ENCODE assay signal across 14 mouse cellular contexts in the genomic region with DNA sequence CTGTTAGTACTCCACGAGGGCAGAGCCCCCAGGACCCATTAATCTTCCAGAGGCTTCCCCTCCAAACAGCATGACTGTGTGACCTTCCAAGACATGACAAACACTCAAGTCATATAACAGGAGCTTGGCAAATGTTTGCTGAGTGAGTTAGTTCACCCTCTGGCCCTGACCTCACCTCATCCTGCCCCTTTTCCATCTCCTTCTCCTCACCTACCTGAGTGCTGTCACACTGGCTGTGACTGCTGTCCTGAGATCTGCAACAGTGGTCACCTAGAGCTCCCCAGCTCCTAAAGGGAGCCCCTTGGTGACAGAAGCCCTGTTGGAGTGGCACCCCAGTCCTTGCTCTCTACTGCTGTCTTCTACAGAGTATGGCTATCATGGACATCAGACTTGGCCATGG. TPM values are rescaled to one million over a fixed set of nuclear protein-coding genes. Genes with fewer than 3 reads are reported as not detected.
"Had no signal": no experiment of that assay in that cellular context is flagged by ENCODE, and none has a peak within 500 bp of the region (broad histone marks: within the 10 kb centered on the region; RNA-seq: fewer than 3 reads in every experiment).

No protein-coding gene starts in this region.

- DNase-seq: liver, postnatal 0 days; lung, adult 2 months; lung, postnatal 14 days; lung, postnatal 36 days; right cerebral cortex, adult 18-20 months; right cerebral cortex, postnatal 25 days; right cerebral cortex, postnatal 4 days; spleen, adult 18-20 months; thymus, adult 18-20 months; thymus, postnatal 14 days; thymus, postnatal 36 days had no signal

RNA-seq across cellular contexts. Expression of gene Atp2b2, which starts 31.8 kb away (rescaled TPM):
- total RNA-seq: megakaryocyte progenitor cell, adult 5-6 weeks; monocyte, adult 5-6 weeks; neutrophil, adult 5-6 weeks had no signal

RNA-seq across cellular contexts. Expression of gene Slc6a11, which starts 56.8 kb away (rescaled TPM):
- total RNA-seq: megakaryocyte progenitor cell, adult 5-6 weeks; monocyte, adult 5-6 weeks; neutrophil, adult 5-6 weeks had no signal
